Mouse (Mus musculus) gastrocnemius, adult 2 months (tissue): ENCODE measurements at regions not wholly inside any gene's neighbourhood (a gene's known extent, or its start where the extent isn't known, plus 50 kb on each side); places are given as distances from the start of the nearest gene placed in this dataset.

Source experiments
- DNase-seq: peaks from one replicate; pipeline ENCODE4 v3.0.0; 2022
- H3K27ac ChIP-seq: fragments of 200-600 bp; 2 replicates; pipeline ENCODE4 v1.8.1; 2022; ENCODE audit warnings: mild to moderate bottlenecking
- H3K4me3 ChIP-seq: fragments of 200-600 bp; 2 replicates; pipeline ENCODE4 v1.8.1; 2022; ENCODE audit warnings: mild to moderate bottlenecking, moderate library complexity
- CTCF ChIP-seq: fragments of 200-600 bp; IDR thresholded peaks from 2 replicates; pipeline ENCODE4 v1.8.1; 2022; ENCODE audit warnings: antibody characterized with exemption, mild to moderate bottlenecking, moderate library complexity
- intact Hi-C: fragments of 180-260 bp; cut with DNase I; formaldehyde crosslinking; loops from one replicate; pipeline ENCODE4 v1.15.1; 2025

DNA sequence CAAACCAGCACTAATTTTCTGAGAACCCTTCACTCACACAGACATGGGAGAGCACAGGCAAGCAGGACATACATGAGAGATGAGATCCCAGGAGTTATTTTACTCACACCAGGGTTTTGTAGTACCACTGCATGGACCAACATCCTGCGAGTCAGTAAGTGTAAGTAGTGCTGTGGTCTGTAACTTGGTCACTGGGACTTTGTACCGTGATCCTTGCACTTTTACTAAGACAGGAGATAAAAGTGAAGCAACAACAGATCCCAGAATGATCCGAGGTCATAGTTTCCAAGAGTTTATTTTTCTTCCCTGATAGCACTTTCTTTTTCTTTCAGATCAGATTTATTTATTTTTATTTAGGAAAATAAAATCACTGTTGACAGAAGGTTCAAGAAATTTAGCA, 54.1 kb upstream of the Mtap start:
- intact Hi-C loops: no loop called here
- no peak for TF ChIP-seq CTCF
- H3K4me3 ChIP-seq: no peak overlapping the region
- no peak overlapping the region for H3K27ac ChIP-seq
- DNase-seq: no peak

DNA sequence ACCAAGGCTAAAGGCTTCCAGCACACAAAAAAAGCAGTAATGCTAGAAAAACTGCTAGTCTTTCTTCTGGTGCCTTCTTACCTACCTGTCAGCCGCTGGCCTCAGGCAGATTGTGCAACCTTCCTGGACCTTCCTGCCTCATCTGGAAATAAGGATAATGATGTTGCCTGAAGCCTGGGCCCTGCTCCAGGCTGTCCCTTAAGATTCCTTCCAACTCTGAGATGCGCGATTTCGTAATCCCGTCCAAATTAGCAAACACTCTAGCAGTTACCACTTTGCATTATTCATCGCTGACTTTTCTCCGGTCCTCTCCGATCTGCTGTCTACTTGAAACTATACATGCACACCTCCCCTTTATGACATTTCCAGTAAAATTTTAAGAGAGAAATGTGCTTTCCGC, 58.4 kb upstream of the Mtap start:
- no peak overlapping the region for H3K4me3 ChIP-seq
- no peak overlapping the region for H3K27ac ChIP-seq
- no peak for TF ChIP-seq CTCF
- intact Hi-C loops: no loop called here
- DNase-seq: peak; percentile 18

DNA sequence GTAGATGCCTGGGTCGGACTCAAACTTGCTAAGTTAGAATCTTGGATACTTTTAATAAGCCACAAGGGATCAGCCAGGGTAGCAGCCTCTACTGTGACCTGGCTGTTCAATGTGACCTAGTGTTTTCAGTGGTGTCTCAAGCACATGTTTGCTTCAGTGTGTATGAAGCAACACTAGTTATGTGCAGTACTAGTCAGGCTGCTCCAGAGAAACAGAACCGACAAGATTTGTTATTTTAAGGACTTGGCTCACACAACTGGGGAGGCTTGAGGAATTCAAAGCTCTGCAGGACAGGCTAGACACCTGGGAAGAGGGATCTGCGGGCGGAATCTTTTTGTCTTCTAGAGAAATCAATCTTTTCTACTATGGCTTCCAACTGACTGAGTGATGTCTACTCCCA, 62.2 kb upstream of the Mtap start:
- no peak for DNase-seq
- no peak for TF ChIP-seq CTCF
- H3K27ac ChIP-seq: no peak overlapping the region
- H3K4me3 ChIP-seq: no peak overlapping the region
- intact Hi-C loops: no loop called here

DNA sequence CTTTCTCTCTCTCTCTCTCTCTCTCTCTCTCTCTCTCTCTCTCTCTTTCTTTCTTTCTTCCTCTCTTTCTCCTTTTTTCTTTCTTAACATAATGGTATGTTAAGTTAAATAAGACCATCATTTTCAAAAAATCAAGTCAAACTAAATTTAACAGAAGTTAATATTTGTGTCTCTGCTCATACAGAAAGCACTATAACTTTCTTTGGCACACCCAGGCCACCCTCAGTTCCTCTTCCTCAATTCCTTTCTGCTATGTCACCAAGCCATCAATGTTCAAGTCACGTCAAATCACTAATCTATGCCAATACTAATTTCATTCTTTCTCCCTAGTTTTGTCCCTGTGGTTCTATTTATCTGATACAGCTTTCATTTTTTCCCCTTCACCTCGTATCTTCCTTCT, 66.5 kb upstream of the Mtap start:
- intact Hi-C loops: no loop called here
- no peak overlapping the region for H3K4me3 ChIP-seq

DNA sequence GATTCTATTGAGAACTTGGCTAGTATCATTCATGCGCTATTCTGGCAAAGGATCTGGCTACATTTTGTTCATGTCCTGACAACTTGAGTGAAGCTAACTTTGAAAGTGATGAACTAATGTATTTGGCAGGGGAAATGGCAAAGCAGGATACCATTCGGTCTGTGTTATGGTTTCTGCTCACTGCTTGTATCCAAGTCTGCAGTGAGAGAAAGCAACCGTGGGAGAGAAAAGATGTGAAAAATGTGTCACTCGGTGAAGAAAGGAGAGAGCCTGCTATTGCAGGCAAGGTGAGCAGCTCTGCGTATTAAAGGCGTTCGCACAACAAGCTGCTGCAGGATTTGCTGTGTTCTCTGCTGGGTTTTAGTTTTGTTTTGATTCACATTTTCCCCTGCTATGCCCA, 72.5 kb upstream of the Mtap start:
- intact Hi-C loops: no loop called here
- no peak overlapping the region for H3K4me3 ChIP-seq
- H3K27ac ChIP-seq: no peak overlapping the region
- no peak for TF ChIP-seq CTCF
- DNase-seq: no peak

More for the DNA sequence above, 66.5 kb upstream of the Mtap start:
- TF ChIP-seq CTCF: no peak
- no peak overlapping the region for H3K27ac ChIP-seq
- no peak for DNase-seq

- intact Hi-C loops: no loop called here
- H3K4me3 ChIP-seq: 0 out of 2 replicates have a peak overlapping the region, but pooled peaks have one; percentile 21
- no peak for DNase-seq
- peak overlapping the region; percentile 8; the same call in 1 of the 2 replicates for H3K27ac ChIP-seq
- TF ChIP-seq CTCF: no peak
Measured at GRCm38 (mm10) chr4:89062384-89062783, 74.5 kb upstream of the Mtap start.

GRCm38 (mm10) chr4:89061619-89062018, 75.3 kb upstream of the Mtap start:
- no peak for TF ChIP-seq CTCF
- no peak overlapping the region for H3K27ac ChIP-seq
- no peak overlapping the region for H3K4me3 ChIP-seq
- intact Hi-C loops: no loop called here
- no peak for DNase-seq

DNA sequence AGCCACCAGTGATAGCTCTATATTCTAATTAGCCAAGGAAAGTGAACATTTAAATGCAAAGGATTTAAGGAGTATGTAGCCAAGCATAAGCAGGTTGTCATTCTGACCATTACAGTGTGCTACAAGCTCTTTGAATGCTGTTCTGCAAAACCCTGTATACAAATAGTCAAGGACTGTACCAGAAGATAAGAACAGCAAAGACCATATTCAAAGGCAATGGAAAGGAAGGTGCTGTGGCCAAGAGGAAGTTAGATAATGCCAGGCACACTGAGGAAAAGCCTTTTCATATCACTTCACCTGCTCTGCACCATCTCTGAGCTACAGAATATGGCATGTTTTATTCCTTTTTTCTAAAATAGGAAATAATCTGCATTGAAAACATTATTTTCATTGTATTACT, 79.3 kb upstream of the Mtap start:
- Histone ChIP-seq H3K27ac (no peak overlapping the region), H3K4me3 (no peak overlapping the region)
- TF ChIP-seq CTCF: no peak
- no peak for DNase-seq
- intact Hi-C loops: no loop called here

- no peak for TF ChIP-seq CTCF
- no peak overlapping the region for H3K27ac ChIP-seq
Measured at GRCm38 (mm10) chr4:89057135-89057534, 79.8 kb upstream of the Mtap start.

DNA sequence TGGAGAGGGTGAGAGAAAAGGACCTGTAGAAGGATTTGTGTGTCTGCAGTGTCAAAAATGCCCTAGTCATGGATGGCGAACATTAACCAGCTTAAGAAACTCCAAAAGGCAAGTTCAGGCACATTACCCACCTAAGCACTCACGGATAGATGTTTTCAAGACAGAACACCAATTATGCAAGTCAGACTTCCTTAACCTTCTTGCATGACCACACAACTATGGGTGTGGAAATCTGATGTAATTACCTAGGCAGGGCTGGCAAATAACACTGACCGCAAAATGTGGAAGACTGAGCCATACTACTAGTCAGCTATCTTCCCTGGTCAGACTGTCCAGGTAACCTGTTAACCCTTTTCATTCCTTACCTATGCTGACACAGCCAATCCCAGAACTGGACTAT, 81.0 kb upstream of the Mtap start:
- Histone ChIP-seq H3K4me3 (no peak overlapping the region), H3K27ac (no peak overlapping the region)
- intact Hi-C loops: no loop called here
- no peak for DNase-seq
- TF ChIP-seq CTCF: no peak

More at GRCm38 (mm10) chr4:89057135-89057534, 79.8 kb upstream of the Mtap start:
- no peak for DNase-seq
- intact Hi-C loops: no loop called here
- no peak overlapping the region for H3K4me3 ChIP-seq

GRCm38 (mm10) chr4:89053606-89054005, 83.3 kb upstream of the Mtap start:
- DNase-seq: no peak
- Histone ChIP-seq H3K27ac (no peak overlapping the region), H3K4me3 (no peak overlapping the region)
- no peak for TF ChIP-seq CTCF
- intact Hi-C loops: no loop called here

DNA sequence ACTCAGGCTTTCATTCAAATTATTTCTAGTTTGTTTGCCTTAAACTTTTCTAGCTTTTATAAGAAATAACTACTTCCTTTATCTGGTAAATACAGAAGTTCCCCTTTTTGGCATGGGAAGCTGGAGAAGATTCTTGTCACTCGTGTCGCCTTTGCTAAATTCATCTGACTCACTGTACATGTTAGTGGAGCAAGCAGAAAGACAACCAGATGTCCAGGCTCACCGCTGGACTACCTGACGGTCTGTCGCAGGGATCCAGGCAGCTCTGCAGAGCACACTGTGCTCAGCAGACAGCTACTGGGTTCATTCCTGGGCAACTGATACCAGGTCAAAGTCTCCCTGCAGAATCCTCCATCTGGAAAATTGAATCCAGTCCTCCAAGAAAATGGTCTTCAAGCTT, 85.0 kb upstream of the Mtap start:
- H3K4me3 ChIP-seq: no peak overlapping the region
- intact Hi-C loops: no loop called here
- TF ChIP-seq CTCF: no peak
- no peak for DNase-seq
- no peak overlapping the region for H3K27ac ChIP-seq

DNA sequence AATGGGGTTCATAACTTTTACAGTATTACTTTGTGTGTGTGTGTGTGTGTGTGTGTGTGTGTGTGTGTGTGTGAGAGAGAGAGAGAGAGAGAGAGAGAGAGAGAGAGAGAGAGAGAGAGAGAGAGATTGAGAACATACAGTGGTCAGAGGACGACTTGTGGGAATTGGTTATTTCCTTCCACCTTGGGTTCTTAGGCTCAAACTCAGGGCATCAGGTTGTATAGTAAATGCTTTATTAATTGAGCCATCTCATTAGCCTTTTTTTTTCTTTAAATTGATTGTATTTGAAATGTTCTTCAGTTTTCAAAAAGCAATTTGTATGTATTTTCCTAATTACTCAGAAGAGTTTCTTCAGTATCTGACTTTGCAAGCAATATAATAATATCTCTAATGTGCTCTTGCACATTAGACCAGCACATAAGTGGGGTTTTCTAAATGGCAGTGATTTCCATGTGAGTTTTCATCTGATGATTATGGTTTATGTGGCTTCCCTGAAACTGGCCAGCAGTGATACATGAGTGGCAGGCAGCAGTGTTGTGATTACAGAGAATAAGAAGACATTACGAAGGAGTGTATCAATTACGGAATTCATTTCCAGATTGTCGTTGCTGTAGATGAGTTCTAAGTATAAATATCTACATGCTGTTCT, 86.2 kb upstream of the Mtap start:
- intact Hi-C loops: no loop called here
- no peak for TF ChIP-seq CTCF
- no peak for DNase-seq
- H3K27ac ChIP-seq: no peak overlapping the region
- H3K4me3 ChIP-seq: no peak overlapping the region
